Mouse (Mus musculus) cerebellum, adult 8-10 months (tissue): ENCODE results near the gene Cldn24.

ENCODE experiments used
- DNase-seq: peaks from one replicate; pipeline ENCODE4 v3.0.0; 2022

Cldn24 gene

DNA sequence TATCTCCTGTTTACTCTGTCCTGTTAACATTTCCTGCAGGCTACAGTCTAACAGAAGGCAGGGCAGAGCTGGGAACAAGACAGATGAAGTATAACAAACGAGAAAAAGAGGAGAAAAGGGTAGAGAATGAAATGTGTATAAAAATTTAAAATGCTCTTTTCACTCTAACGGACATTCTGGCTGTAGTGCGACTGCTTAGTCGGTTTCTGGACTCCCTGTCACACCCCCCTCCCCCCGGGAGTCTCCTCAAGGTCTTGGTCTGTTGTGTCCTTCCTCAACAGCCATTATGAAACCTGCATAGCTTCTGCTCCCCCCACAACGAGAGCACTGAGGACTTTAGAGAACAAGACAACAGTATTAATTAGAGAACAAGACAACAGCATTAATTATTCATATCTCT lies 10.7 kb downstream of the Cldn24 start:
- DNase-seq: no peak

DNA sequence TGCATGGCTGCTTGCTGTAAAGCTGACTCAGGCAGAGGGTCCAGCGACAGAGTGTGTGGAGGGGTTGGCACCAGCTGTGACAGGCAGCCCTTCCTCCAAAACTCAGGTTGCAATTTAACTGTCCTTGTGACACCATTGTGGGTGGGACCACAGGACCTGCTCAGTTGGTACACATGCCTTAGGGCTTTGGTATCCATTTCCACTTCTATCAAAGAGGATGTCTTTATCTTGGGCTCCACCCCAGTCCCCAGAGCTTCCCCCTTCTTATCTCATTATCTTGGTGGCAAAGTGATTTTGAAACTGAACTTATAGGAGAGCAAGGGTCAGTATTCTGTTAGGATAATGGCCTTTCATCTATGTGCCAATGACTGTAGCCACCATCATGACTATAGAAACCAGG lies 12.0 kb downstream of the Cldn24 start:
- no peak for DNase-seq

DNA sequence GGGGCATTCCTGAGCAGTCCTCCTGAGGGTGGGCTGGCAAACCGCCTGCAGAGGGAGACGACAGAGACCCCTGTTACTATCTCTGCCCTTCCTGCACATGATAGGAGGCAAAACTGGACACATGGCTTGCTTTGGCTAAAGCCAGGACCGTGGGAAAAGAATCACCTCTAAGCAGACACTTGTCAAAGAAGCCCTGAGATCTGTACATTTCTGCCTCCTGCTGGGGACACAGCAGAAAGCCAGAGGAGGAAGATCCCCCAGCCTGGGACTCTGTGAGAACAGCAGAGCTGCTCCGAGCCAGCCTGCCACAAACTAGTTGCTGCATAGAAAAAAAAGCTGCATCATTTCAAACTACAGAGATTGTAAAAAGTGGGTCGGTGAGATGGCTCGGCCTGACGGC lies 21.1 kb downstream of the Cldn24 start:
- DNase-seq: no peak

DNA sequence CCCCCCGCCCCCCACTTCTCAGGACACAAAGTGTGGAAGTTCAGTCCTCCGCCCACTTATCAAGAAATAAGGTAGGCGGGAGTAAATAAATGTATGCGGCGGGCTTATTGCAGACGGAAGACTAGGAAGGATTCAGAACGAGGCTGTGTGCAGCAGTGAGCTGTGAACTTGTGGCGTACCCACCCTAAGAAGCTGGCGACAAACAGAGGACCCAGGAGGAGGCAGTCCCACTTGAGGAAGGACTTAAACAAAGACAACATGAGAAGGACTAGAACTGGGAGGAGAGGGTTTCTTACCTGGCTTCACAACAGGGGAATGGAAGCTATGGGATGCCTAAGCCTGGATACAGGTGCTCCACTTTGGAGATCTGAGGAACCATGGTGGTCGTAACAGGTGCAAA lies 21.7 kb downstream of the Cldn24 start:
- DNase-seq: no peak

DNA sequence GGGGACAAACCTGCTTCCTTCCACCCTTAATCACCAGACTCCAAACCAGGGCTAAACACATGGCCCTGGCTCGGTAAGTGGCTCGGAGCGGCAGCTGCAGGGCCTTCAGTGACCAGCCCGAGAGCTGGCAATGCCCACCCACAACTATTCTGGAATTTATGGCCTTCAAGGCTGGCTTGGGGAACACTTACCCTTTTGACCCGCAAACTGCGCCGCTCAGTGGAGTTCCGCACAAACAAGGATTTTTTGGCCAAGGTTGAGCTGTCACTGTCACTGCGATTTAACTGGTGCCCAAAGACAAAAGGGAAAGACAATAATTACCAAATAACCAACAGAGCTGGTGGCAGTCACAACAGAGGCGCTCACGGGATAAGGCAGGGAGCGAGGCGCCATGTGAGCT lies 24.0 kb downstream of the Cldn24 start:
- no peak for DNase-seq

DNA sequence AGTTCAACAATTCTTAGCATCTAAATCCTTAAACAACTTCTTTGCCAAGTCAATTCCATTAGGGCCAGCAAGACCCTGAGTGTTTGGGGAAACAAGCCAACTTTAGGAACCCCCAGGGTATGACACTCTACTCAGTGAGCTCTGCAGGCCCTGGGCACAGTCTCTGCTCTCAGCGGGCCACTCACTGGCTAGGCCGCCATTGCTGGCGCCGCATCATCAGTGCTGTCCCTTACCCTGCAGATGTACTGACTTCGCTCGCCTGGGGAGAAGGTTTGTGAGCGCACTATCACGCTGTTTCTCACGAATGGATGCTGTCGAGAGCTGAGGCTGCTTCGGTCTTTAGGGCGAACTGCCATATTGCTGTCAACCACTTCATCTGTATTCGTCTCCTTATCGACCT lies 25.2 kb downstream of the Cldn24 start:
- no peak for DNase-seq

DNA sequence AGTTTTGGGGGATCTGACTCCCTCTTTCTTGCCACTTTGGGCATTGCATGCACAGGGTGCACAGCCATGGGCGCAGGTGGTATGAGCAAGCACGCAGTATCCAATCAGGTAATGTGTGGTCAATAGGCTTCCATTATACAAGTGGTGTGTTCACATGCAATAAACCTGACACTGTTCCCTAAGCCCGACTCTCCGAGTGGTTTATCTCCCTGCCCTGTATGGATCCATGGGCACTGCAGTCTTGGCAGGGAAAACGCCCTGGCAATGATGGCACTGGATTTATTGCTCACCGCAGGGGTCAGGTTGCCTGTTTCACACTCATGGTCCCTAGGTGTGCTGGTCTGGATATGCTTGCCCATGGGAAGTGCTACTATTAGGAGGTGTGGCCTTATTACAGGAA lies 26.0 kb downstream of the Cldn24 start:
- DNase-seq: no peak

DNA sequence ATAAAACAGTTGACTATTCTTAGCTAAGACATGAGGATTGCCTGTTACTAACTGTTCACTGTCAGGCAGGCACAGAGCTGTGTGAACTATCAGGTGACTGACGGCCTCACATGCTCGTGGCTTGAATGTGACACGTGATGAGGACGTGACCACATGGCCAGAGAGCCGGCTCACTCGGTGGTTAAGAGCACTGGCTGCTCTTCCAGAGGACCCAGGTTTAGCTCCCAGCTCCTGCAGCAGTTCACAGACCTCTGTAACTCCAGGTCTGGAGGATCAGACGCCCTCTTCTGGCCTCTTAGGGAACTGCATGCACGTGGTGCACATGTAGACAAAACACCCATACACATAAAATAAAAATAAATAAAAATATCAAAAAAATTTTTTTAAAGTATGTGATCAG lies 27.9 kb downstream of the Cldn24 start:
- no peak for DNase-seq

DNA sequence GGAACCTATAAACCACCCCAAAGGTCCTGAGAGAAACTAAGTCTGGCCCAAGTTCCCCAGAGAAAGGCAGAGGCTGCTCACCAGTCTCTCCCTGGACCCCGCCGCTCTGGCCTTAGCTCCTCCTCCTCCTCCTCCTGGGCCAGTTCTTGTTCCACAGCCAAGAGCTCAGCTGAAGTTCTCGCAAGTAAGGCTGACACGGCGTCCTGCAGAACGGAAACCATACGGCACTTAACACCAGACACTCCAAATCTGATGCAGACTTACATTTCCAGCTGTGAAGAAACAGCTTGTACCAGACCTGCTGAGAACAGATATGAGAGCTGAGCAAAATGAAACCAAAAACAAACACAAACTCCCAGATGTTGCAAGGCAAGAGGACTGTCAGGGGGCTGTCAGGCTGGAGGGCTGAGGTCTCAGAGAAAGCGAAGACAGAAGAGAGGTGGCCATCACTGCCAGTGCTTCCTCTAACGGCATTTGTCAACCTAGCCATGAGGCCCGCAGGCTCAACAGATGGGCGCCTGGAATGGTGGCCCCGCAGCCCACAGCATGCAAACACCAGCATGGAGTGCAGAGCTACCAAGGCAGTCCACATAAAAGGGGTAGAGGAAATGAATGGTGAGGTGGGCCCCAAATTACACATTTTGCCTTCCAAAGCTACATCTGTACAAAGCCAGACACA lies 30.0 kb downstream of the Cldn24 start:
- DNase-seq: no peak

DNA sequence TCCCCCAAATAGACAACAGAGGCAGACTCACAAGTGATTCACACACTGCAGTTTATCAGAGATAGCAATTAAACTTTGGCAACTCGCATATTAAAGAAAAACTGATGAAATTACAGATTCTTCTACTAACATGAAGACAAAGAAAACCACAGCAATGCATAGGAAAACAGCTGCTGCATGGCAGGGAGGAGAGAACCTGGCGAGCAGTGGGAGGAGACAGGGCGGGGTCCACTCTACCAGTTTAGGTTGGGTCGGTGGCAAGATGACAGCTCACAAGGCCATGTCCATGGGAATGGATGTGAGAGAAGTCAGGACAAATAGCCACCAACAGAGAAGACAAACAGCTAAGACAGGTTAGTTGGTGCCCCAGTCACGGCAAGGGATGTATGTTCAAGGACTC lies 30.8 kb downstream of the Cldn24 start:
- DNase-seq: no peak

DNA sequence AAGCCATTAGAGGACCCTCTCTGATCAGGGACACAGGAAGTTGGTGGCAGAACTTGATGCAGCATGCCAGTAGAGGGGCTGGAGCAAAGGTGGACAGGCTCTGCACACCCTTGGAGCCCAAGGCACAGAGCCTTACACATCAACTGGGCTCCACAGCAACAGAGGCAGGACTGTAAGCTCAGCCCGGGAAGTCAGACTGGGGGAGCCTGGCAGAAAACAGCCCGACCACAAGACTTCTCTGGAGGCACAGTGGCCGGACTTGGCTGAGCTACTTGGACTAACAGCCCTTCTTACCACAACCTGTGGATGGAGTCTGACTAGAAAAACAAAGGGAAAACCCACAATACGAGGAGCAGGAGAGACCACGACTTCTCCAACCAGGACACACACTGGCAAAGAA lies 31.4 kb downstream of the Cldn24 start:
- DNase-seq: no peak

DNA sequence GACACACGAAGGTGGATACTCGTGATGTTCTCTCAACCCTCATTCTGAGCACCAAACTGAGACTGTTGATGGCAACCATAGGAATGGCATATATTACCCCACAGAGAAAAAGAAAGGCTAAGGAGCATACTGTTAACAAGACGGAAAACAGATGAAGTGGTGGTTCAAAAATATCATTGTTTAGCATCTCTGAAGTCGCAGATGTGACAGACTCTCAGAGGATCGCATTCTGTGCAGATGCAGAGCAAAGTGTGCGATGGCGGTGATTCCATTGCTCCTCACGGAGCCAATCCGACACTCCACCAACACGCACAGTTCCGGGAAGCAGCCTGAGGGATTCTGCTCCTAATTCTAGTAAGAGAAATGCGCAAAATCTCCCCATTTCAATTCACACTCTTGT lies 37.3 kb downstream of the Cldn24 start:
- DNase-seq: no peak

DNA sequence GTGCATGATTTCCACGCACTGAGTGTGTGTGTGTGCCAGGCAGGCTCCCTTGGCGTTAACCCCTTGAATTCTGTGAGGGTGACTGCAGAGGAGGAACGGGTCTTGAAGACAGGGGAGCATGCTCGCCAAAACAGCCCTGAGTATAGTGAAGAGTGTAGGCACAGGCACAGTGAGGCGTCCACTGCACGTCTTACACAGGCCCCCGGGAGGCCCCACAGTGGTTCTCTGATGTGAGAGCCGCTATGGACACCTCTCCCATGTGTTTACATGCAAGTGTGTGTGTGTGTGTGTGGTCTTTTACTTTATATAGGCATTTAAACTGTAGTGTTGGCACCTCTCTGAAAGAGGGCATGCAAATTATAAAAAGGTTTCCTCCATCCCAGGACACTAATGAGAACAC lies 44.6 kb downstream of the Cldn24 start:
- DNase-seq: no peak

DNA sequence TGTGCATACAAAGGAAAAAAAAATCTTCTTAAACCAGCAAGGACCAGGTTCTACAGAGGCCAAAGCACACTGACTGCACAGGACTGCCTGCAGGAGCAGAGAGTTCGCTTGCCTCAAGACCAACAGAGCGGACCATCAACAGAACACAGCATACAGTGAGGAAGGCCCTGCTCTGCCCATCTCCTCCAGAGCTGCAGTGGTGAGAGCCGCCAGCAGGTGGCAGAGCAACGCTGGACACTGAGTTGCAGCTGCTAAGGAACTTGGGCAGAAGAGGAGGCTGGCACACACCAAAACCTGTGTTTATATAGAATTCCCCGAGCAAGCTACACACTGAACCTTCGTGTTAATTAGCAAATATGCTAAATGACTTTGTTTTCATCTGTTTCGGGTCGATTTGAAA lies 45.1 kb downstream of the Cldn24 start:
- peak; percentile 65 for DNase-seq
